Mouse (Mus musculus) spleen, adult 2 months (tissue): ENCODE results near the gene Cyp8b1.

Source experiments
- CTCF ChIP-seq: fragments of 200-500 bp; IDR thresholded peaks from 2 replicates; pipeline ENCODE4 v1.5.1; 2011; ENCODE audit warnings: mild to moderate bottlenecking, inconsistent platforms; ENCODE audit not compliant: insufficient read depth, insufficient read length, insufficient replicate concordance; ENCODE audit errors: extremely low read depth
- POLR2A ChIP-seq: fragments of 200-500 bp; IDR thresholded peaks from 2 replicates; pipeline ENCODE4 v1.6.1; 2011; ENCODE audit warnings: low read depth, low read length, inconsistent platforms

- no peak for TF ChIP-seq CTCF
- TF ChIP-seq POLR2A = no peak
Measured at GRCm38 (mm10) chr9:121907356-121908070, 8.6 kb downstream of the Cyp8b1 start.
